Mouse (Mus musculus) lung, postnatal 0 days (tissue): ENCODE measurements around the gene Abcb1a. TPM values are rescaled to one million over a fixed set of nuclear protein-coding genes. Genes with fewer than 3 reads are reported as not detected.
"Not testable (repeated sequence)": the region's sequence is repeated elsewhere in the genome, so short reads cannot be mapped to it uniquely, and the experiment has no call there.

Experiments used
- ATAC-seq: fragments of 200-750 bp; cut with Nextera tagmentation; 2 replicates; pipeline ENCODE4 v1.8.0; 2017; ENCODE audit warnings: moderate library complexity
- DNase-seq: peaks from one replicate; pipeline ENCODE4 v3.0.0-alpha.2; 2016; ENCODE audit warnings: low spot score
- H3K27ac ChIP-seq: fragments of 300-500 bp; sonication (generic); 2 replicates; pipeline ENCODE4 v1.5.1; 2014; ENCODE audit warnings: antibody characterized with exemption, mild to moderate bottlenecking, low read length, mixed read lengths
- H3K27me3 ChIP-seq: fragments of 300-500 bp; sonication (generic); replicated peaks from 2 replicates; pipeline ENCODE4 v1.6.1; 2014; ENCODE audit warnings: low read length, mixed read lengths; ENCODE audit not compliant: insufficient read depth
- H3K36me3 ChIP-seq: fragments of 300-500 bp; sonication (generic); 2 replicates; pipeline ENCODE4 v1.6.1; 2014; ENCODE audit warnings: low read length, mixed read lengths; ENCODE audit not compliant: insufficient read depth
- H3K4me1 ChIP-seq: fragments of 300-500 bp; sonication (generic); 2 replicates; pipeline ENCODE4 v1.6.1; 2014; ENCODE audit warnings: antibody characterized with exemption, low read depth, low read length, mixed read lengths; ENCODE audit not compliant: insufficient read depth
- H3K4me2 ChIP-seq: fragments of 300-500 bp; sonication (generic); replicated peaks from 2 replicates; pipeline ENCODE4 v1.6.1; 2014; ENCODE audit warnings: low read depth, mild to moderate bottlenecking, low read length, moderate library complexity, mixed read lengths
- H3K4me3 ChIP-seq: fragments of 300-500 bp; sonication (generic); 2 replicates; pipeline ENCODE4 v1.5.1; 2014; ENCODE audit warnings: low read depth, low read length
- H3K9ac ChIP-seq: fragments of 300-500 bp; sonication (generic); replicated peaks from 2 replicates; pipeline ENCODE4 v1.6.1; 2014; ENCODE audit warnings: low read depth, mild to moderate bottlenecking
- H3K9me3 ChIP-seq: fragments of 300-500 bp; sonication (generic); 2 replicates; pipeline ENCODE4 v1.6.1; 2016; ENCODE audit warnings: low read length, mixed read lengths
- CTCF ChIP-seq: IDR thresholded peaks from 2 replicates; pipeline ENCODE4 v1.5.1; 2016; ENCODE audit warnings: antibody characterized with exemption, mild to moderate bottlenecking
- EP300 ChIP-seq: IDR thresholded peaks from 2 replicates; pipeline ENCODE4 v1.6.1; 2016; ENCODE audit warnings: antibody characterized with exemption, mild to moderate bottlenecking, control low read depth
- WGBS: fragments of 180-500 bp; shearing (Covaris S2); extraction: QIAGEN DNeasy Blood & Tissue Kit; methylation state at CpG from one replicate; pipeline ENCODE4 v1.1.7; 2014; 5-methylcytosine and 5-hydroxymethylcytosine counted together
- polyA plus RNA-seq: library from polyadenylated mRNA; unstranded; fragments of >200 nt; fragmentation: Nextera tagmentation; extraction: Ambion mirVana; gene quantifications from 2 replicates; pipeline ENCODE4 v1.2.1, GENCODE M21; 2015

Abcb1a gene
- polyA plus RNA-seq, 1 experiment from 2014 or later, result 3.7 TPM

GRCm38 (mm10) chr5:8737062-8737461, 77.2 kb downstream of the Abcb1a start:
- H3K9me3 ChIP-seq, result no peaks in the 10 kb centered on the region
- H3K27me3 ChIP-seq, result no peaks in the 10 kb centered on the region
- H3K9ac ChIP-seq, result no peak overlapping the region
- no peaks in the 10 kb centered on the region for H3K36me3 ChIP-seq
- H3K4me3 ChIP-seq, result no peak overlapping the region
- H3K4me2 ChIP-seq, result no peak overlapping the region
- 80% methylated on average over 4 of the region's 4 CpGs for WGBS
- peak; percentile 13 for DNase-seq
- peak; percentile 37 for TF ChIP-seq EP300
- TF ChIP-seq CTCF, result no peak
- ATAC-seq, result peak; percentile 56; the same call in 1 of the 2 replicates
- no peaks in the 10 kb centered on the region for H3K4me1 ChIP-seq
- H3K27ac ChIP-seq, result no peak overlapping the region

- 90% methylated on average over 13 of the region's 13 CpGs for WGBS
- not testable (repeated sequence) for DNase-seq, ATAC-seq, H3K4me3 ChIP-seq, H3K36me3 ChIP-seq, H3K9me3 ChIP-seq, H3K9ac ChIP-seq, H3K4me1 ChIP-seq, H3K27ac ChIP-seq, H3K4me2 ChIP-seq, H3K27me3 ChIP-seq
Observed at GRCm38 (mm10) chr5:8747244-8747643, 87.4 kb downstream of the Abcb1a start.

GRCm38 (mm10) chr5:8772866-8773265, 113.0 kb downstream of the Abcb1a start:
- no peak overlapping the region for H3K27ac ChIP-seq
- H3K9me3 ChIP-seq, result no peaks in the 10 kb centered on the region
- H3K27me3 ChIP-seq, result no peaks in the 10 kb centered on the region
- no peaks in the 10 kb centered on the region for H3K4me1 ChIP-seq
- no peak overlapping the region for H3K4me3 ChIP-seq
- H3K36me3 ChIP-seq, result no peaks in the 10 kb centered on the region
- ATAC-seq, result no peak
- H3K9ac ChIP-seq, result no peak overlapping the region
- no peak for DNase-seq
- no peak for TF ChIP-seq CTCF
- no peak for TF ChIP-seq EP300
- no peak overlapping the region for H3K4me2 ChIP-seq
- WGBS, result 49% methylated on average over 3 of the region's 3 CpGs

- no peaks in the 10 kb centered on the region for H3K4me1 ChIP-seq
- no peak for ATAC-seq
- H3K27me3 ChIP-seq, result no peaks in the 10 kb centered on the region
- H3K27ac ChIP-seq, result no peak overlapping the region
- no peak overlapping the region for H3K4me3 ChIP-seq
- H3K9me3 ChIP-seq, result no peaks in the 10 kb centered on the region
- TF ChIP-seq EP300 (no peak), CTCF (no peak)
- 53% methylated on average over 2 of the region's 2 CpGs for WGBS
- no peaks in the 10 kb centered on the region for H3K36me3 ChIP-seq
- DNase-seq, result no peak
- no peak overlapping the region for H3K9ac ChIP-seq
- no peak overlapping the region for H3K4me2 ChIP-seq
Observed at GRCm38 (mm10) chr5:8778311-8778710, 118.4 kb downstream of the Abcb1a start.

- H3K36me3 ChIP-seq, result no peaks in the 10 kb centered on the region
- ATAC-seq (no peak), DNase-seq (no peak)
- no peak overlapping the region for H3K4me3 ChIP-seq
- H3K4me2 ChIP-seq, result no peak overlapping the region
- TF ChIP-seq CTCF (no peak), EP300 (no peak)
- no peak overlapping the region for H3K9ac ChIP-seq
- no peaks in the 10 kb centered on the region for H3K4me1 ChIP-seq
- 81% methylated on average over 2 of the region's 2 CpGs for WGBS
- no peak overlapping the region for H3K27ac ChIP-seq
- no peaks in the 10 kb centered on the region for H3K9me3 ChIP-seq
- H3K27me3 ChIP-seq, result no peaks in the 10 kb centered on the region
Observed at GRCm38 (mm10) chr5:8778751-8779150, 118.9 kb downstream of the Abcb1a start.

GRCm38 (mm10) chr5:8792281-8792680, 132.4 kb downstream of the Abcb1a start:
- no peak for DNase-seq
- 37% methylated on average over 4 of the region's 4 CpGs for whole genome bisulfite sequencing
- ATAC-seq, result no peak
- Histone ChIP-seq H3K27ac (no peak overlapping the region), H3K27me3 (no peaks in the 10 kb centered on the region), H3K4me3 (no peak overlapping the region), H3K4me1 (no peaks in the 10 kb centered on the region), H3K9ac (no peak overlapping the region), H3K4me2 (no peak overlapping the region), H3K36me3 (no peaks in the 10 kb centered on the region), H3K9me3 (no peaks in the 10 kb centered on the region)
- no peak for TF ChIP-seq EP300
- TF ChIP-seq CTCF, result no peak

Other genes with a start within 250 kb of the Abcb1a start
- gene Dbf4, start 237.4 kb upstream of the Abcb1a start, polyA plus RNA-seq, result 10.5 and 10.8 TPM in 2 replicates
- 8.6 and 9.0 TPM in 2 replicates for gene Slc25a40, start 237.2 kb upstream of the Abcb1a start, polyA plus RNA-seq
- gene Rundc3b, start 37.1 kb upstream of the Abcb1a start, polyA plus RNA-seq, result 0.52 and 0.58 TPM in 2 replicates
- 1.4 and 1.8 TPM in 2 replicates for gene Abcb1b, start 138.1 kb downstream of the Abcb1a start, polyA plus RNA-seq
- 0.12 and 0.47 TPM in 2 replicates for gene Abcb4, start 233.6 kb downstream of the Abcb1a start, polyA plus RNA-seq